Mouse (Mus musculus) layer of hippocampus, adult 8-10 months (tissue): Measurements from ENCODE around the gene Slco4a1. TPM values are rescaled to one million over a fixed set of nuclear protein-coding genes. Genes with fewer than 3 reads are reported as not detected.

Source experiments
- DNase-seq, 2 experiments: peaks; one replicate each; pipeline ENCODE4 v3.0.0; 2022; ENCODE audit warnings: low spot score in 2 of 2
- total RNA-seq, 4 experiments: library from RNA; stranded (reverse); gene quantifications; 2 replicates each; pipeline ENCODE4 v1.2.4; 2022

The Slco4a1 gene
- total RNA-seq, 4 experiments from 2014 or later = 1.7 to 2.8 (median 2.1) TPM

GRCm38 (mm10) chr2:180444957-180445785, 10.9 kb upstream of the Slco4a1 start:
- no peak for DNase-seq

- DNase-seq = no peak
These were observed 10.1 kb upstream of the Slco4a1 start for GRCm38 (mm10) chr2:180445962-180446361.

GRCm38 (mm10) chr2:180449007-180449406, 7.0 kb upstream of the Slco4a1 start:
- no peak for DNase-seq

GRCm38 (mm10) chr2:180450529-180450928, 5.5 kb upstream of the Slco4a1 start:
- no peak for DNase-seq

DNA sequence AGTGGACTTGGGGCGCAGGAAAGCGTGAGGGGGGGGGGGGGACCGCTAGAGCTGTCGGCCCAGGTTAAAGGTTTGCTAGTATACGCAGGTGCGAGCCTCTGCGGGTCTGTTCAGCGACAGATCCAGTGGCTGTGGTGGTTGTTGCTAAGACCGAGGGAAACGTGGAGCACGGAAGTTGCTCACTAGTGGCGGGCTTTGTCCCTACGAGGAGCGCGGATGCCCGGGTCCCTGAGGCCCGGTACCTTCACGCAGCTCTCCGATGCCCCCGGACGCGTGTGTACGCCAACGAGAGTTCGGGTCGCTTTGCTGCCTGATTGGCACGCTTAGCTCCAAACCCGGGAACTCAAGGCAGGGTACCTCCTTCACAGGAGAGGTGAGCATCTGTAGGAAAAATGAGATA, 660 bp downstream of the Slco4a1 start:
- DNase-seq = no peak

- DNase-seq = no peak
These were observed 1.6 kb downstream of the Slco4a1 start for GRCm38 (mm10) chr2:180457680-180458079.

DNA sequence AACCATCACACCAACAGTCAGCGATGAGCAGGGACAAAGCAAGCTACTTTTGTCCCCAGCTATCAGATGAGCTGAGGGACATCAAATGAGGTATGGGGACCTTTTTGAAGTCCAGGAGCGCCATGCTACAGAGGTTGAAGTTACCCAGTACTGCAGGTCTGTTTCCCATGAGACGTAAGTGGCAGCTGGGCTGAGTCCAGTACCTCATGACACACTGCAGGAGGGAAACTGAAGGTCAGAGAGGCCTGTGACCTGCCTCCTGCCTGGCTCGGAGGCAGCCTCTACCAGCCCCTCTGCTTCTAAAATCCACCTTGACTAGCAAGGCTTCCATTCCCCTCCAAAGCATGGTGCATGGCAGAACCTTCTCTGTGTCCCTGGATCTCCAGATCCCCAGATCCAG, 3.4 kb downstream of the Slco4a1 start:
- no peak for DNase-seq

GRCm38 (mm10) chr2:180460801-180461200, 4.8 kb downstream of the Slco4a1 start:
- no peak for DNase-seq

DNA sequence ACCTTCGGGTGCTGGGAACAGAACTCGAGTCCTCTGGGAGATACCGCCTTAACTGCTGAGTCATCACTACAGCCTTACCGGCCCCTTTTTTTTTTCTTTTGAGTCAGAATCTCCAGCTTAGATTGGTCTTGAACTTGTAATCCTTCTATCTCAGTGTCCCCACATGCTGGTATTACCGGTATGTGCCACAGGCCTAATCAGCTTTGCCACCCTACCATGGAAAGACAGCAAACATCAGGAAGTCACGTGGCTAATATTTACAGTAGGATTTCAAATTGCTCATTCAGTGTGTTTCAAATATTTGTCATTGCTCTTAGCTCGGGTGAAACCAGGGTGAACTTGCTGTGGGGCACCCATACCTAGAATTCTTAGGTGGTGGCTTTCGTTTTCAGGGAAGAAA, 6.5 kb downstream of the Slco4a1 start:
- no peak for DNase-seq

DNA sequence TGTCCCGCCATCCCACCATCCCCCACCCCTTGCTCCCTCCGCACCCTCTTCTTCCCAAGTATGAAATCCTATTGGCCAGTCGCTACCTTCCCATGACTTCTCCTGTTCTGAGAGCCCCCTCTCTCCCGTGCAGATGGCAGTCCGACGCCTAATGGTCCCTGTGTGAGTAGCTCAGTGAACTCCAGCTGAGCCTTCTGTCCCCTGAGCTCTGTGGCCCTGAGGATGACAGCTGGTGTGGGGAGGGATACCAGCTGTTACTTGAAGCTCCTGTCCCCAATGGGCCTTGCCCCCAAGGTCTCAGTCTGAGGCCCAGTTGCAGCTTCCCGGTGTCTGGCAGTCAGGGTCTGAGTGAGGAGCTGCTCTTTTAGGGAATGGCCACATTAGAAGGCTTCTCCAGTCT, 10.5 kb downstream of the Slco4a1 start:
- DNase-seq = no peak

DNA sequence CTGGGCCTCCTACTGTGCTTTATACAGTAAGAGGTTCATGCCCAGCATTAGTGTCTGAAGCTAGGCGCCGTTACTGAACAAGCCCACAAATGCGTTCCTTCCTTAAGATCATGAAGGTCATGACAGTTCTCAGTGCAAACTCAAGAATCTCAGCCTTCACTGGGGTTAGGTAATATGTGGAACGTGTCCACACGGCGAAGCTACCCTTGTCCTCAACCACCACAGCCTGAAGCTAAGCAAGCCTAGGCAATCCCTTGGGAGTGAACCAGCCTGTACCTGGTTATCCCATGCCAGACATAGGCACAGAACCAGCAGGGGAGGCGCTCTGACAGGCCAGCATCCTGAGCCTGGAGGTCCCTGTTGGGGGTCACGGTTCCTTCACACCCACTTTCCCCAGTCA, 12.8 kb downstream of the Slco4a1 start:
- DNase-seq = no peak

GRCm38 (mm10) chr2:180469768-180470167, 13.7 kb downstream of the Slco4a1 start:
- no peak for DNase-seq

- no peak for DNase-seq
These were observed 16.4 kb downstream of the Slco4a1 start for GRCm38 (mm10) chr2:180472306-180473079.

DNA sequence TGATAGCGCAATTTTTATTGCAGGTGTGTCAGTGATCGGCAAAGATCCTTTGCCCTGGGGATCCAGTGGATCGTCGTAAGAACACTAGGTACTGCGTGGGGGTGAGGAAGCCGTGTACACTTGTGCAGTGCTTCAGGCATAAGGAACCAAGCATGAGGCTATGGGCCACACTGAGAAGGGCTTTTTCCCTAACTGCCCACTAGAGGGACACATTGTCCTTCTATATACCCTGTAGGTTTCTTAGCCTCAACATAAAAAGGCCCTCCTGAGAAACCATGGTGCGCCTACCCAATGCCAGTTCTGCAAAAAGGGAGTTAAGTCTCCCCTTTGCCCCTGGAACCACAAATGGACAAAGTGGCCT, 17.0 kb downstream of the Slco4a1 start:
- peak; percentile 52 to 76 for DNase-seq

DNA sequence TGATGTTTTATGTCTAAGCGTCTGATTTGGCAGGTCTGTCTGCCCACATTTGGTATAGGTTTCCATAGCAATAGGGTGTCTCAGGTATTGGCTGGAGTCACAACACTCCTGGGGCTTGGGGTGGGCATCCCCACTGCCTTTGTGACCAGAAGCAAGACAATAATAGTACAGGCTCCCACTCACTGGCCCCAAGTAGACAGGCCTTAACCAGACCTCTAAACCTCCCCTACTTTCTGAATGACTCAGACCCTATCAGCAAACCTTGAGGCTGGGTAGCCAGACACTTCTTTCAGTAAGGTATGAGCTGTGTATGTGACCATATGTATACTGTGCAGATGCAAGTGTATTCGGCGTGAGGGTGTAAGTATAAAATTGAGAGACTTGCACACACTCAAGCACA, 18.8 kb downstream of the Slco4a1 start:
- no peak for DNase-seq

DNA sequence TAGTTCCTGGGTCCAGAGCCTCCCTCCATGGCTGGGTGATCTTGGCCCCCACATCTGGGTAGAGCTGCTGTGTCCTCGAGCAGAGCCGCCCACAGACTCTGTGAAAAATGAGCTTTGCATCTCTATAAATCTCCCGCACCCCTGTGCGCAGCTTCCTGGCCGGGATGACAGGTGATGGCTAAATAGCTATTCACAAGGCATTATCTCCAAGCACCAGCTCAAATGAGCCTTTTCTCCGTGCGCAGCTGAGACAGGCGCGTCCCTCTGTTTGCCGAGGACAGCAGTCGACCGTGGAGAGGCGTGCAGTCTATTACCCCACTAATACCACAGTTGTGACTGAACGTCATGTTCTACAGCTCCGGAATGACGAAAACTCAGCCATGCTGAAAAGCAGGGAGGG, 26.2 kb downstream of the Slco4a1 start:
- no peak for DNase-seq

DNA sequence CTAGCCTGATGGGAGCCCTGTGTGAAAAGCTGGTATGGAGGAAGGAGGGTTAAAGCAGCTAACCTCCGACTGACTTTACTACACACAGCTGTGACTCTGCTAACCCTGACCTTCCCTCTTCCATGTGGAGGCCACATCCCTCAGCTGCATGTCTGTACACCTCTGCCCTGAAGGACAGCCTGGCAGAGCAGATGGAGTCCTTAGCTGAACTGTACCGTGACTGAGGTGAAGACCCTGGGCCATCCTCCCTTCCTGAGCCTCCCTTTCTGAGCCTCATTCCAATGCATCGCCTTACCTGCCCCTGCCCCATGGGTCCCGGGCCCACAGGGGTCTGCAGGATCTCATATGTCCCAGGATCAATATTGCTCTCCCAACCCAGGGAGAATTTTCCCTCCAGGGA, 28.8 kb downstream of the Slco4a1 start:
- no peak for DNase-seq

GRCm38 (mm10) chr2:180485306-180485705, 29.3 kb downstream of the Slco4a1 start:
- DNase-seq = no peak

DNA sequence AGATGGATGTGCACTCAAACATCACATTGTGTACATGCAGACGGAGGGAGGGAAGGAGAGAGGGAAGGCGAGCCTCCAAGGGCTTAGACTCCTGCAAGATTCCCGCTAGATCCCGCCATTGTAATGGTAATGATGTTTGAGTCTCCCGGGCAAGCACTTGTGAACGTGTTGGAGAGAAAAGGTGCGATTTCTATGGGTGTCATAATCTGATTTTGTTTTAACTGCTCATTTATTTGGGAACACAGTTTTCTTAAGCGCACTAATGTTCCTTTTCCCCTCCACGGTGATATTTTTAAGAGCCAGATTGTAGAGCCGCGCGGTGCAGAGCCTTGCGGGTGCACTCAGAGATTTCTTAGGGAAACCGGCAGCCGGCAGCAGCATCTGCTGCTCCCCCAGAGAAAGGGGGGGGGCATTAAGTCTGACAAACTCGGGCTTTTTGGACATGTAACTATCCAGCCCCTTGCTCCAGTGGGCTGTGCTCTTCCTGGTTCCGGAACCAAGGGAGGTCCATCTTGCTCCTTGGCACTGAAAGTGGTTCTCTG, 32.2 kb downstream of the Slco4a1 start:
- DNase-seq = peak in 1 of 2 experiments; percentile 28

GRCm38 (mm10) chr2:180495906-180496305, 39.9 kb downstream of the Slco4a1 start:
- peak in 1 of 2 experiments; percentile 21 for DNase-seq

DNA sequence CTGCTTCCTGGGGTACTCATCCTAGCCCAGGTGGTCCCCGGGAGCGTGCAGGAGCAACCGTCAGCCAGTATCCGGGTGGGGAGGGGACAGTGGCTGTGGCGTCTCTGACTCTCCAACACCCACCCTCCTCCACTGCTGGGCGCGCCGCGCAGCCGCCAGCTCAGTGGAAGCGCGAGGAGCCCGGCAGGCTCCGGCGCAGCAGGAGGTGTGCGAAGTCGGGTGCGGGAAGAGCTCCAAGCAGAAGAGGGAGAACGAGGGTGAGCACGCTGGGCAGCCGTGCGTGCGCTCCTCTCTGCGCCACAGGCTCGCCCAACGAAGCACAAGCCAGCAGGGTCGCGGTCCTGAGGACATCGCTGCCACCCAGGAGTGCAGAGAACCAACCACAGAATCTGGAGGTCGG, 43.7 kb downstream of the Slco4a1 start, which contains the start of gene Ntsr1:
Gene Ntsr1, plus strand, starts transcription at position 236 of the 400 bp plus-strand sequence.
- peak in 1 of 2 experiments; percentile 29 for DNase-seq

GRCm38 (mm10) chr2:180500726-180501125, 44.7 kb downstream of the Slco4a1 start:
- no peak for DNase-seq
